Mouse (Mus musculus): ENCODE measurements around the gene Mis18a. TPM values are rescaled to one million over a fixed set of nuclear protein-coding genes. Genes with fewer than 3 reads are reported as not detected.

The Mis18a gene
- total RNA-seq, 1 experiment: 21.3 TPM

- no peak for TF ChIP-seq CHD2 (IDR thresholded peaks at IDR 0.05; ENCODE audit: low read depth, low read length)
- TF ChIP-seq ZNF384 (IDR thresholded peaks at IDR 0.05; ENCODE audit: low read depth, low read length): no peak
- no peak for TF ChIP-seq ZC3H11A (IDR thresholded peaks at IDR 0.05; ENCODE audit: borderline replicate concordance, low read depth, low read length)
- TF ChIP-seq HCFC1 (IDR thresholded peaks at IDR 0.05; ENCODE audit: borderline replicate concordance, insufficient read depth, low read length): no peak
- no peak for TF ChIP-seq MAFK (IDR thresholded peaks at IDR 0.05; ENCODE audit: insufficient read depth, low read depth, low read length)
- no peak for DNase-seq (ENCODE audit: low read depth, low spot score)
- H3K4me1 ChIP-seq (ENCODE audit: control insufficient read depth in 2 of 2, insufficient read depth in 2 of 2, low read length in 2 of 2, poor library complexity in 1 of 2): no peaks in the 10 kb centered on the region
- H3K9me3 ChIP-seq (ENCODE audit: control insufficient read depth, insufficient read depth, low read depth, low read length): no peaks in the 10 kb centered on the region
- H3K36me3 ChIP-seq (ENCODE audit: control insufficient read depth, insufficient read depth, low read length, poor library complexity, severe bottlenecking): peaks cover 58% of the 10 kb centered on the region
- in situ Hi-C loops (cut with MboI; ENCODE audit: low sequenced_read_pairs in 2 of 2, unreplicated experiment in 2 of 2): no loop called here
- H3K9ac ChIP-seq (ENCODE audit: insufficient read depth, low read depth, low read length, poor library complexity, severe bottlenecking): no peak overlapping the region
- H3K27ac ChIP-seq (ENCODE audit: insufficient read depth, low read depth, low read length, poor library complexity, severe bottlenecking): no peak overlapping the region; the same call in 1 of the 2 replicates
- no peak overlapping the region for H3K4me3 ChIP-seq (ENCODE audit: insufficient read depth in 1 of 2, low read depth in 1 of 2, low read length in 2 of 2, poor library complexity in 1 of 2, severe bottlenecking in 1 of 2)
Measured at GRCm38 (mm10) chr16:90766919-90767454, 39.8 kb upstream of the Mis18a start.

DNA sequence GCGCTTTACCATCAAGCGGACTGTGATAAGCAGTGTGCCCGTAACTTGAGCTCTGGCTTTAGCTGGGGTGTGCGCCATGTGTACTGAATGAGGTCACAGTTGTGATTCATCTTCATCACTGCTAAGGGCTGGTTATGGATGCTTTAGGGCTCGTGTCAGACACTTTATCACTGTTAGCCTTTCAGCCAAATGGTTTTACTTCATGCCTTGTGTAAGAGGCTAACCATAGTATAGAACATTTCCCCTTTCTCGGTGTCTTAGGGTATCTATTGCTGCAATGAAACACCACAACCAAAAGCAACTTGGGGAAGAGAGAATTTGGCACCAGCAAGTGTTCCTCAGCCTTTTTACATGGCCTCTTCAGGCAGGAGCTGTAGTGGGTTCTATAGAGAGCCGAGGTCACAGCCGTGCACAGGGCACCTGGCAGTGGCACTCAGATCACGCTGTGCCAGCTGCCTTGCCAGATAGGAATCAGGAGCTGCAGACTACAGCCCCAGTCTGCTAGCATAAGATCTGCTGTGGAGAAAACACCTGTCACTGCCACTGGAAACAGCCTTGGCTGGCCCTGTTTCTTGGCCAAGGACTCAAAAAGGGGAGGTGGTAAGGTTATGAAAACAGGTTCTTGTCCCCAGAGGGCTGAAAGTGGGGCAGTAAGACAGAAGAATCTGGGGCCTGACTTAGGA is 38.1 kb upstream of the Mis18a start:
- Histone ChIP-seq H3K4me1 (ENCODE audit: control insufficient read depth in 2 of 2, insufficient read depth in 2 of 2, low read length in 2 of 2, poor library complexity in 1 of 2) (no peaks in the 10 kb centered on the region), H3K9me3 (ENCODE audit: control insufficient read depth, insufficient read depth, low read depth, low read length) (no peaks in the 10 kb centered on the region), H3K9ac (ENCODE audit: insufficient read depth, low read depth, low read length, poor library complexity, severe bottlenecking) (no peak overlapping the region), H3K27ac (ENCODE audit: insufficient read depth, low read depth, low read length, poor library complexity, severe bottlenecking) (no peak overlapping the region), H3K36me3 (ENCODE audit: control insufficient read depth, insufficient read depth, low read length, poor library complexity, severe bottlenecking) (peaks cover 61% of the 10 kb centered on the region), H3K4me3 (ENCODE audit: insufficient read depth in 1 of 2, low read depth in 1 of 2, low read length in 2 of 2, poor library complexity in 1 of 2, severe bottlenecking in 1 of 2) (no peak overlapping the region)
- no peak for DNase-seq (ENCODE audit: low read depth, low spot score)
- TF ChIP-seq ZC3H11A (IDR thresholded peaks at IDR 0.05; ENCODE audit: borderline replicate concordance, low read depth, low read length) (no peak), CHD2 (IDR thresholded peaks at IDR 0.05; ENCODE audit: low read depth, low read length) (no peak), MAFK (IDR thresholded peaks at IDR 0.05; ENCODE audit: insufficient read depth, low read depth, low read length) (no peak), HCFC1 (IDR thresholded peaks at IDR 0.05; ENCODE audit: borderline replicate concordance, insufficient read depth, low read length) (no peak), ZNF384 (IDR thresholded peaks at IDR 0.05; ENCODE audit: low read depth, low read length) (no peak)
- in situ Hi-C loops (cut with MboI; ENCODE audit: low sequenced_read_pairs in 2 of 2, unreplicated experiment in 2 of 2): no loop called here

DNA sequence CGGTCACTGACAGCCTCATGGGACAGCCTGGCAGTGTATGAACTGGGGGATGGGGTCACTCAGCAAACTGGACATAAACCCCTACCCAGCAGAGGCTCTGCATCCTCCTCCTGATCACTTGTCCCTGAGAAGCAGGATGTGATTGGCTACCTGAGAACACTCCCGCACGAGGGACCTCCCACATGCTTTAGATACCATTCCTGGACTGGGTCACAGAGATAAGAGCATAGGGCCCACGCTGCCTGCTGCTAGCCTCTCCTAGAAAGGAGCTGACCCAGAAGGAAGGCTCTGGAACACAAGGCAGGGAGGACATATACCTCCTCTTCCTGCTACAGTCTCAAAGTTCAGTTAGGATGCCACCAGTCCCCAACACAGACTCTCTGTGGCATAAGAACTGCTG is 33.3 kb upstream of the Mis18a start:
- in situ Hi-C loops (cut with MboI; ENCODE audit: low sequenced_read_pairs in 2 of 2, unreplicated experiment in 2 of 2): no loop called here
- H3K9me3 ChIP-seq (ENCODE audit: control insufficient read depth, insufficient read depth, low read depth, low read length): no peaks in the 10 kb centered on the region
- TF ChIP-seq ZNF384 (IDR thresholded peaks at IDR 0.05; ENCODE audit: low read depth, low read length) (no peak), ZC3H11A (IDR thresholded peaks at IDR 0.05; ENCODE audit: borderline replicate concordance, low read depth, low read length) (no peak), HCFC1 (IDR thresholded peaks at IDR 0.05; ENCODE audit: borderline replicate concordance, insufficient read depth, low read length) (no peak), CHD2 (IDR thresholded peaks at IDR 0.05; ENCODE audit: low read depth, low read length) (no peak), MAFK (IDR thresholded peaks at IDR 0.05; ENCODE audit: insufficient read depth, low read depth, low read length) (no peak)
- no peaks in the 10 kb centered on the region for H3K4me1 ChIP-seq (ENCODE audit: control insufficient read depth in 2 of 2, insufficient read depth in 2 of 2, low read length in 2 of 2, poor library complexity in 1 of 2)
- H3K9ac ChIP-seq (ENCODE audit: insufficient read depth, low read depth, low read length, poor library complexity, severe bottlenecking): no peak overlapping the region
- H3K27ac ChIP-seq (ENCODE audit: insufficient read depth, low read depth, low read length, poor library complexity, severe bottlenecking): no peak overlapping the region; the same call in 1 of the 2 replicates
- H3K36me3 ChIP-seq (ENCODE audit: control insufficient read depth, insufficient read depth, low read length, poor library complexity, severe bottlenecking): peaks cover 45% of the 10 kb centered on the region
- no peak for DNase-seq (ENCODE audit: low read depth, low spot score)
- no peak overlapping the region for H3K4me3 ChIP-seq (ENCODE audit: insufficient read depth in 1 of 2, low read depth in 1 of 2, low read length in 2 of 2, poor library complexity in 1 of 2, severe bottlenecking in 1 of 2)

- in situ Hi-C loops (cut with MboI; ENCODE audit: low sequenced_read_pairs in 2 of 2, unreplicated experiment in 2 of 2): no loop called here
- Histone ChIP-seq H3K36me3 (ENCODE audit: control insufficient read depth, insufficient read depth, low read length, poor library complexity, severe bottlenecking) (peaks cover 50% of the 10 kb centered on the region), H3K27ac (ENCODE audit: insufficient read depth, low read depth, low read length, poor library complexity, severe bottlenecking) (no peak overlapping the region), H3K9ac (ENCODE audit: insufficient read depth, low read depth, low read length, poor library complexity, severe bottlenecking) (no peak overlapping the region), H3K9me3 (ENCODE audit: control insufficient read depth, insufficient read depth, low read depth, low read length) (no peaks in the 10 kb centered on the region), H3K4me3 (ENCODE audit: insufficient read depth in 1 of 2, low read depth in 1 of 2, low read length in 2 of 2, poor library complexity in 1 of 2, severe bottlenecking in 1 of 2) (no peak overlapping the region), H3K4me1 (ENCODE audit: control insufficient read depth in 2 of 2, insufficient read depth in 2 of 2, low read length in 2 of 2, poor library complexity in 1 of 2) (no peaks in the 10 kb centered on the region)
- TF ChIP-seq MAFK (IDR thresholded peaks at IDR 0.05; ENCODE audit: insufficient read depth, low read depth, low read length) (no peak), ZNF384 (IDR thresholded peaks at IDR 0.05; ENCODE audit: low read depth, low read length) (no peak), CHD2 (IDR thresholded peaks at IDR 0.05; ENCODE audit: low read depth, low read length) (no peak), ZC3H11A (IDR thresholded peaks at IDR 0.05; ENCODE audit: borderline replicate concordance, low read depth, low read length) (no peak), HCFC1 (IDR thresholded peaks at IDR 0.05; ENCODE audit: borderline replicate concordance, insufficient read depth, low read length) (no peak)
- DNase-seq (ENCODE audit: low read depth, low spot score): no peak
Measured at GRCm38 (mm10) chr16:90759335-90759734, 32.1 kb upstream of the Mis18a start.

All from ES-E14 (cell line).